Mouse (Mus musculus): Measurements from ENCODE around the gene Dmpk. TPM values are rescaled to one million over a fixed set of nuclear protein-coding genes. Genes with fewer than 3 reads are reported as not detected.

The Dmpk gene
- polyA plus RNA-seq, 1 experiment from 2014 or later = 9.1 TPM

- Histone ChIP-seq H3K9me3 (no peaks in the 10 kb centered on the region), H3K27ac (no peak overlapping the region), H3K4me1 (no peaks in the 10 kb centered on the region), H3K27me3 (ENCODE audit: poor library complexity, severe bottlenecking) (no peaks in the 10 kb centered on the region), H3K4me3 (no peak overlapping the region), H3K36me3 (replicated peaks) (no peaks in the 10 kb centered on the region)
- WGBS = 85% methylated on average over 1 of the region's 1 CpGs
- no peak for DNase-seq (ENCODE audit: extremely low spot score, low spot score)
These were observed 25.9 kb downstream of the Dmpk start for GRCm38 (mm10) chr7:19109565-19109964.

DNA sequence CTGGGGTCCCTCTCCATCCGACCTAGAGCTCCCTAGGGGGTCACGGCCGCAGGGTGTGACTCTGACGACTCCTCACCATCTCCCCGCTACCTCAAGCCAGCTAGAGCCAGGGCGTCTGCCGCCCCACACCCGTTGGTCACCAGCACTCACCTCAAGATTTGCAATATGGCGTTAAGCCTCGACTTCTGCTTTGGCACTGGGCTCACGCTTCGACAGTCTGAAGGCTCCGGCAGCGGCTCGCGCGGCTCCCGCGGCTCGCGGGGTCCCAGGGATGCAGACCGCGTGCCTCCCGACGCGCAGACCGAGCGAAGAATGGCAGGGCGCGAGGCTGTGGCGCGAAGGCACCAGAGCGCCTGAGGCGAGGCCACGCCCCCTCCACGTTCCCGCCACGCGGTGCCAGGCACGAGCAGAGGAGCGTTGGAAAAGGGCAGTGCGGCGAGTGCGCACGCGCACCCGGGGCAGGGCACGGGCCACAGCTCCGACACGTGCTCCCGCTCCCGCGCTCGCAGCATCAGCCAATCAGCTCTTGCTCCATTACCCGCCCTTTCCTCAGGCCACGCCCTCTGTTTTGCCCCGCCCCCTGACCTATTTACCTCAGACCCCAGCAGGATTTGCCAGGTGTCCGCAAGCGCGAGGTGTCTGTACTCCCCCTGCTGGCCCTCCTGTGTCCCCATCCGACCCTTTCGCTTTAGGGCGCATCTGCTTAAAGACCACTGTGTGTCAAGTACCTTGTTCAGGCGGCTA lies 34.6 kb downstream of the Dmpk start, which contains the start of gene Gm4969:
Gm4969 (minus strand) TSS at position 341 of the 744 bp plus-strand sequence.
- DNase-seq (ENCODE audit: extremely low spot score, low spot score) = peak; percentile 68
- Histone ChIP-seq H3K4me1 (peaks cover 18% of the 10 kb centered on the region), H3K9me3 (peaks cover 33% of the 10 kb centered on the region), H3K27me3 (ENCODE audit: poor library complexity, severe bottlenecking) (peaks cover 18% of the 10 kb centered on the region), H3K4me3 (peak within 1 kb of the TSS; percentile 84), H3K27ac (peak within 1 kb of the TSS; percentile 58), H3K36me3 (replicated peaks) (peaks cover 14% of the 10 kb centered on the region)
- 22% methylated on average over 64 of the region's 64 CpGs for WGBS

DNA sequence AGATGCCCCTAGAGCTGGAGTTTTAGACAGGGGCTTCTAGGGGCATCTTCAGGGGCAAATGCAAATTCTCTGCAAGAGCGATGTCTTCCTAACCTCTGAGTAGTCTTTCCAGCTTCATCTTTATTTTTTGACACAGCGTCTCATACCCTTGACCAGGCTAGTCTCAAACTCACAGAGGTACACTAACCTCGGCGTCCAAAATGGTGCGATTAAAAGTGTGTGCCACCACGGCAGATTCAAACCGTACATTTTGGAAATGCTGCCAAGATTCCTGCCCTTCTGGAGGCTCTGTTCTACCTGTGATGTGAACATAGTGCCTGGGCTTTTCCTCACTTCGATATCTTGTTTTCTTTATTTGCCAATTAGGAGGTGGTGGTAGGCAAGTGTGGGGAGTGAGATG lies 35.4 kb downstream of the Dmpk start:
- Histone ChIP-seq H3K4me1 (peaks cover 18% of the 10 kb centered on the region), H3K36me3 (replicated peaks) (peaks cover 14% of the 10 kb centered on the region), H3K9me3 (peaks cover 33% of the 10 kb centered on the region), H3K4me3 (peak overlapping the region; percentile 84; the same call in 1 of the 2 replicates), H3K27me3 (ENCODE audit: poor library complexity, severe bottlenecking) (peaks cover 18% of the 10 kb centered on the region), H3K27ac (no peak overlapping the region)
- DNase-seq (ENCODE audit: extremely low spot score, low spot score) = no peak
- 91% methylated on average over 8 of the region's 8 CpGs for WGBS

DNA sequence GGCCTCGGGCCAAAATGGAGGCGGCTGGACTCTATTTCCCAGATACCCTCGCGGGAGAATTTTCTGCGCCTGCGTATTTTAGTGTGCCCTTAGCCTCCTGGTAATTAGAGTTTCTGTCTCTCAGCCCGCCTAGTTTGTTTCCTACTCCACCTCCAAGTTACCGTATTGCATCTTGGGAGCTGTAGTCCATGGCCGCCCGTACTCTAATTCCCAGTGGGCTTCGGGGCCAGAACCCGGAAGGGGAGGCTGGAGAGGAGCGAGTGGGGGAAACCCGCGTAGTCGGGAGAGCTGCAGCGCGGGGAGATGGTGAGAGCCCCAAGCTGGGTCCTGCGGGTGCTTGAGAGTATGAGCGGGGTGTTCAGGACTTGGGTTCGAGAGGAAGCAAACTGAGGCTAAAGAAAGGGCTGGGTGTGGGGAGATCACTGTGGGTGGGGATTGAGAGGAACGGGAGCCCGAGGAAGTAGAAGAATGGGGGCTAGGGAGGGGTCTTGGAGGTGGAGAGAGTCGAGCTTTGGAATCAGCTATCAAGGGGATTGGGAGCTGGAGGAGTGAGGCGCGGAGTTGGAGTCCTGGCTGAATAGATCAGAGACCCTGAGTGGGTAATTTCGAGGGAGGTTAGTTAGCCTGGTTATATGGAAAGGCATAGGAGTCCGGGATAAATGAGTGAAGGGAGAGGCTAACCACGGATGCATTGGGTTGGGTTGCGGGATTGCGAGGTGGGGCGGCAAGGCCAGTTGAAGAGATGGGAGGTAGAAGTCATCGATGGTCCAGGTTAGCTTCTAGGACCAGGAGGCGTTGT lies 36.2 kb downstream of the Dmpk start, which contains the start of gene Fbxo46:
Fbxo46 (plus strand) TSS at position 229 of the 799 bp plus-strand sequence.
- peaks cover 14% of the 10 kb centered on the region for H3K36me3 ChIP-seq (replicated peaks)
- peaks cover 18% of the 10 kb centered on the region for H3K27me3 ChIP-seq (ENCODE audit: poor library complexity, severe bottlenecking)
- peaks cover 18% of the 10 kb centered on the region for H3K4me1 ChIP-seq
- peaks cover 33% of the 10 kb centered on the region for H3K9me3 ChIP-seq
- 3% methylated on average over 34 of the region's 34 CpGs for WGBS
- H3K27ac ChIP-seq = peak within 1 kb of the TSS; percentile 89
- peak; percentile 92 for DNase-seq (ENCODE audit: extremely low spot score, low spot score)
- H3K4me3 ChIP-seq = peak within 1 kb of the TSS; percentile 84

DNA sequence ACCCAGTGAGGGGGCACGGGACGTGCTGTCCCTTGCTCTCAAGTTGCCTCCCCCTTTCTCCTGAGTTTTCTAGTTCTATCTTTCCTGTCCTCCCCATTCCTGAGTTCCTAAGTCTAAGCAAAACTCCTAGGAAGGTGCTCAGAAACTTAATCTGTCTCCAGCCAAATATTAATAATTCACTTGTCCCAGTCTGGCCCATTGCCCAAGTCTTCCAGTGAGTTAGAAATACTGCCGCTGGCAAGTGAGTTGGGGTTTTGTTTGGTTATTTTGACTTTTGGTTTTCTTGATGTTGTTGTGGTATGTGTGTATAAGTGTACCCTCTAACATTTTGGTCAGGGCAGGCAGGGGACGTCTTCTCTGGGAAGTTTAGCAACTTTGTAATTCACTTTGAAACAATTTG lies 38.0 kb downstream of the Dmpk start:
- Histone ChIP-seq H3K9me3 (peaks cover 29% of the 10 kb centered on the region), H3K36me3 (replicated peaks) (peaks cover 19% of the 10 kb centered on the region), H3K27ac (no peak overlapping the region), H3K27me3 (ENCODE audit: poor library complexity, severe bottlenecking) (peaks cover 18% of the 10 kb centered on the region), H3K4me3 (no peak overlapping the region), H3K4me1 (peaks cover 18% of the 10 kb centered on the region)
- no peak for DNase-seq (ENCODE audit: extremely low spot score, low spot score)
- 93% methylated on average over 4 of the region's 4 CpGs for WGBS

DNA sequence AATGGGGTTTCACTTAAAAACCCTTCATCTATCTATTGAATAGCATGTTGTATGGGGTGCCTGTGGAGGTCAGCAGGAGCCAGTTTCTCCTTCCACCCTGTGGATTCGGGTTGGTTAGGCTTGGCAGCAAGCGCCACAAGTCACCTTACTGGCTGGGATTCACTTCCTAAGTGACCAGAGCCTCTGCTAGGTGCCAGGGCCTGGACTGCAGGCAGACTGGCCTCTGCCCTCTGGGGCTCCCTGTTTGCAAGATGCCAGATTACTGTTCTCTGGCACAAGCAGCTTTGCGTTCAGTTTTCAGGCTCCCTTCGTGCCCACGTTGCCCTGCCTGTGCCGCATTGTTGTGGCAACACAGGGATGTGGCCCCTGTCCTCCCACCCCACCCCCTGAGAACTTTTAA lies 41.1 kb downstream of the Dmpk start:
- H3K27me3 ChIP-seq (ENCODE audit: poor library complexity, severe bottlenecking) = no peaks in the 10 kb centered on the region
- DNase-seq (ENCODE audit: extremely low spot score, low spot score) = no peak
- WGBS = 94% methylated on average over 6 of the region's 6 CpGs

DNA sequence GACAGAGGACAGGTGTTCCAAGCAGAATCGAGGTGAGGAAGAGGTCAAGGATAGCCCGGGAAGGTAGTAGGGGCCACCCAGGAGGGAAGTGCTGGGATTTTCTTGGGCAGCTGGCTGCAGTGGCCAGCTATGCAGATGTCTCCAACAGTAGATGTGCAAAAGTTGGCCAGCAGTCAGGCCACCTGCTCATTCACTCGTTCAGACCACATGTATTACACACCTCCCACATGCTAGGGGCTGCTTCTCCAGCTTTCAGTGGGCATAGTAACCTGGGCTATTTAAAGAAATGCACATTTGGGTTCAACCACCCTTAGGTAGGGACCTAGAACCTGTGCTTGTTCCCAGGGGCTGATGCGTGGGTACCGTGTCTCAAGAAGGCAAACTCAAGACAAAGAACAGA lies 44.1 kb downstream of the Dmpk start:
- Histone ChIP-seq H3K27me3 (ENCODE audit: poor library complexity, severe bottlenecking) (no peaks in the 10 kb centered on the region), H3K27ac (no peak overlapping the region), H3K4me3 (no peak overlapping the region), H3K4me1 (peaks cover 19% of the 10 kb centered on the region), H3K9me3 (no peaks in the 10 kb centered on the region), H3K36me3 (replicated peaks) (peaks cover 27% of the 10 kb centered on the region)
- WGBS = 94% methylated on average over 5 of the region's 5 CpGs
- DNase-seq (ENCODE audit: extremely low spot score, low spot score) = no peak

More for the DNA sequence above, 41.1 kb downstream of the Dmpk start:
- Histone ChIP-seq H3K36me3 (replicated peaks) (peaks cover 35% of the 10 kb centered on the region), H3K4me3 (no peak overlapping the region), H3K27ac (no peak overlapping the region), H3K4me1 (peaks cover 10% of the 10 kb centered on the region), H3K9me3 (peaks cover 10% of the 10 kb centered on the region)

- 95% methylated on average over 5 of the region's 5 CpGs for WGBS
- H3K9me3 ChIP-seq = no peaks in the 10 kb centered on the region
- H3K27me3 ChIP-seq (ENCODE audit: poor library complexity, severe bottlenecking) = no peaks in the 10 kb centered on the region
- H3K36me3 ChIP-seq (replicated peaks) = peaks cover 28% of the 10 kb centered on the region
- no peak for DNase-seq (ENCODE audit: extremely low spot score, low spot score)
- no peak overlapping the region for H3K4me3 ChIP-seq
- peaks cover 19% of the 10 kb centered on the region for H3K4me1 ChIP-seq
- no peak overlapping the region for H3K27ac ChIP-seq
These were observed 45.7 kb downstream of the Dmpk start for GRCm38 (mm10) chr7:19129396-19129795.

- Histone ChIP-seq H3K9me3 (no peaks in the 10 kb centered on the region), H3K4me3 (peak overlapping the region; percentile 52), H3K27me3 (ENCODE audit: poor library complexity, severe bottlenecking) (no peaks in the 10 kb centered on the region), H3K27ac (peak overlapping the region; percentile 83), H3K36me3 (replicated peaks) (peaks cover 40% of the 10 kb centered on the region), H3K4me1 (peaks cover 19% of the 10 kb centered on the region)
- WGBS = 34% methylated on average over 4 of the region's 4 CpGs
- no peak for DNase-seq (ENCODE audit: extremely low spot score, low spot score)
These were observed 47.0 kb downstream of the Dmpk start for GRCm38 (mm10) chr7:19130657-19131056.

DNA sequence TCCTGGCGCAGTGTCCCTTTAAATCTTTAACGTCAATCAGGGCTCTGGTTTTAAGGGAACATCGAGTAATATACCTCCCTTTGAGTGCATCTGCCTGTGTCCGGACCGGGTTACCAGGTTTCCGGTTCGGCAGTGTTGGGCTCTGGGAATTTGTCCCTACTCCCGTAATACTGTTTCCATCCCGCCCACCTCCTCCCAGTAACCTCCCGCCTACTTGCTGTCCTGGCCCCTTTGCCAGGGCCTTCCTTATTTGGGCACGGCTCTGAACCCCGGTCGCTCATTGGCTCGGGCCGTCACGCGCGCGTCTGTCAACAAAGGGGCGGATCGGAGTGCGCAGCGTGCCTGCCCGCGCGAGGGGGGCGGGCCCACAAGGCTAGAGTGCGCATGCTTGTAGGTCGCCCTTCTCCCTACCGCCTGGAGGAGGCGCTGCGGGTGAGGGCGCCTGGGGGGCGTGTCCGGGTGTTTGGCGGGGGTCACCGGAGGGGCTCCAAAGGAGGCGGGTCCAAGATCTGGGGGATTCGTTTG lies 47.7 kb downstream of the Dmpk start:
- Histone ChIP-seq H3K36me3 (replicated peaks) (peaks cover 43% of the 10 kb centered on the region), H3K9me3 (no peaks in the 10 kb centered on the region), H3K27me3 (ENCODE audit: poor library complexity, severe bottlenecking) (no peaks in the 10 kb centered on the region), H3K4me3 (peak overlapping the region; percentile 52), H3K27ac (peak overlapping the region; percentile 83), H3K4me1 (peaks cover 19% of the 10 kb centered on the region)
- DNase-seq (ENCODE audit: extremely low spot score, low spot score) = peak; percentile 96
- under 1% methylated on average over 39 of the region's 39 CpGs for WGBS

GRCm38 (mm10) chr7:19136168-19136567 lies 52.5 kb downstream of the Dmpk start:
- H3K27ac ChIP-seq = no peak overlapping the region
- WGBS = 96% methylated on average over 13 of the region's 13 CpGs
- no peak for DNase-seq (ENCODE audit: extremely low spot score, low spot score)
- no peak overlapping the region for H3K4me3 ChIP-seq
- H3K4me1 ChIP-seq = peaks cover 7% of the 10 kb centered on the region
- H3K27me3 ChIP-seq (ENCODE audit: poor library complexity, severe bottlenecking) = no peaks in the 10 kb centered on the region
- no peaks in the 10 kb centered on the region for H3K9me3 ChIP-seq
- peaks cover 72% of the 10 kb centered on the region for H3K36me3 ChIP-seq (replicated peaks)

GRCm38 (mm10) chr7:19136673-19137334 lies 53.2 kb downstream of the Dmpk start:
- Histone ChIP-seq H3K27ac (no peak overlapping the region), H3K4me1 (peaks cover 3% of the 10 kb centered on the region), H3K27me3 (ENCODE audit: poor library complexity, severe bottlenecking) (no peaks in the 10 kb centered on the region), H3K36me3 (replicated peaks) (peaks cover 77% of the 10 kb centered on the region), H3K4me3 (no peak overlapping the region), H3K9me3 (no peaks in the 10 kb centered on the region)
- WGBS = 94% methylated on average over 38 of the region's 38 CpGs
- no peak for DNase-seq (ENCODE audit: extremely low spot score, low spot score)
